Mouse (Mus musculus) right cerebral cortex, postnatal 10 days (tissue): Measurements from ENCODE around the gene Fgfr2.
"Not testable (repeated sequence)": the region's sequence is repeated elsewhere in the genome, so short reads cannot be mapped to it uniquely, and the experiment has no call there.

Source experiments
- DNase-seq, 2 experiments: peaks; one replicate each; pipeline ENCODE4 v3.0.0; 2021; ENCODE audit warnings: low spot score in 2 of 2

The Fgfr2 gene

DNA sequence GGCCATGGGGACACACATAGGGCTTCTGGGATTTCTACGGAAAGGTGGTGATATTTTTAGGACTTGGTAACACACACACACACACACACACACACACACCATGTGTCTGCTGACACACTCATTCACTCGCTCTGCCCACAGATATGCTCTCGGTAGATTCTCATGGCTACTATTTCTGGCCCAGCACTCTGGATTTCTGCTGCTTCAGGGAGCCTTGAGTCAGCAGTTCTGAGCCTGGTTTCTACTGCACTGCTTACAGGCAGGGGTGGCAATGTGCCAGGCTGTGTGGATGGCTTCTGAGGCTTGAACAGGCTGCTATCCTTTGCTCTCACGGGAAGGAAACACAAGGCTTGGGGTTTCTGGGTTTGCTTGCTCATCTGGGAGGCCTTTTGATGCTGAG lies 2441.4 kb downstream of the Fgfr2 start:
- DNase-seq, result peak; percentile 85 to 88

- no peak for DNase-seq
Measured at GRCm38 (mm10) chr7:130678414-130678813, 2444.7 kb downstream of the Fgfr2 start.

- DNase-seq, result no peak
Measured at GRCm38 (mm10) chr7:130677541-130678274, 2445.4 kb downstream of the Fgfr2 start.

DNA sequence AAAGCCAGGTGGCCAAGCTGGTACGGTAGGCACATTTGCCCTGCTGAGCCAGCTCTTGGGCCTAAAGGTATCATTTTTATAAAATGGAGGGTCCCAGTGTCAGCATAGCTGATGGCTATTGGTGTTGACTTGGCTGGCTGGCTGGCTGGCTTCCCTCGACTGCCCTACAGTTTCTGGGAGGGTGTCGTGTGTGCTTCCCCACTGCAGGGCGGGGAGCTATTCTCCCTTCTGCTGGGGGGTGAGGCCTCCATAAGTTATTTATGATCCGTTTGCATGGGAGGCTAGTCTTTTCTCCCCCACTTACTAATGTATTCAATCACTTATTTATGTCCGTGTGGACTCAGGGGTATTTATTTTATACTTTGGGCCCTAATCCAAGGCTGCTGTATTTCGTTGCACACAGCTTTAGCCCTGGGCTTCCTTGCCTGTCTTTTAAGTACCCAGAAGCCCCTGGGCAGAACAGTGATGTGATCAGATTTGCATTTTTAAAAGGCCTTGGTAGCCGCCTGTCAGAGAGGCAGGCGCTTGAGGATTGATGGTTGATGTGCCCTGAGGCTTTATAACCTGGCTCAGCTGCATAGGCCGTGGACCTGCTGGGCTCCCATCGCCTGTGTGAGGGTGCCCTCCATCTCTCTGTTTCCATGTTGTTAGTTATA lies 2446.1 kb downstream of the Fgfr2 start:
- DNase-seq, result no peak

- no peak for DNase-seq
Measured at GRCm38 (mm10) chr7:130674526-130674925, 2448.6 kb downstream of the Fgfr2 start.

DNA sequence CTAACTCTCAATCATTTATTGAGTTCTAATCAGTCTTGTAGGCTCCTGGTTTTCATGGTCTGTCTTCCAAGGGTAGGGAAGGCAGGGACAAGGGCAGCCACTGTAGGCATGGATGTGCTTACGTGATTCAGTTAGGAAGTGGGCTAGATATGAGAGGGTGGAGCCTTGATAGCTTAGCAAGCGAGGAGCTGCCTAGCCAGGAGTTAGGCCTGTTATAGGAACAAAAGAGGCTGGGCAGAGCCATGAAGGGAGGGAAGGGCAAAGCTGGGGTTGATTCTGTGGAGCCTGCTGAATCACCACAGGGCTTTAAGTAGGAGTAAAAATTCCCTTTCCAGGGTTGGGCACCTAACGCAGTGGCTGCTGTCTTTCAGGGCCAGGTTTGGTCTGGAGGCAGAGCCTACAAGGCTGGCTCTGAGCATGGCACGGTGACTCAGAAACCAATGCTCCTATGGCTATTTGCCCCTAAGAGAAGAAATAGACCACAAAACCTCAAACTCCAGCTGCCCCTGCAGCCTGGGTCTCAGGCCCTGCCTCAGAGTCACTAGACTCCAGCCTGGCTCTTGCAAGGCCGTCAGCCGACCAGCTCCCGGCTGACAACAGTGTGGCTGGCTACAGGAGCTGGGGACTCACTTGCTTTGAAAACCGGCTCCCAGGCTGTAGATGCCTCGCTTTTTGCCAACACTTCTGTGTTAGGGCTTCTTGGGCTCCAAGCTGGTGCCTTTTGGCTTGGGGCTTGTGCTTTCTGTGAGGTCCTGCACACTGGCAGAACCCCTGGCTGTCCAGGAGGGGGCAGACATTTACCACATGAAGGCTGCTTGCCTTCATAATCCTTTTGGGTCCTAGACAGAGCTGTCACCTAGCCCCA lies 2449.7 kb downstream of the Fgfr2 start:
- DNase-seq, result peak; percentile 50 to 64

- DNase-seq, result no peak
Measured at GRCm38 (mm10) chr7:130671301-130671700, 2451.8 kb downstream of the Fgfr2 start.

GRCm38 (mm10) chr7:130670358-130670757 lies 2452.8 kb downstream of the Fgfr2 start:
- DNase-seq, result no peak

- peak; percentile 52 to 60 for DNase-seq
Measured at GRCm38 (mm10) chr7:130669370-130669881, 2453.7 kb downstream of the Fgfr2 start.

DNA sequence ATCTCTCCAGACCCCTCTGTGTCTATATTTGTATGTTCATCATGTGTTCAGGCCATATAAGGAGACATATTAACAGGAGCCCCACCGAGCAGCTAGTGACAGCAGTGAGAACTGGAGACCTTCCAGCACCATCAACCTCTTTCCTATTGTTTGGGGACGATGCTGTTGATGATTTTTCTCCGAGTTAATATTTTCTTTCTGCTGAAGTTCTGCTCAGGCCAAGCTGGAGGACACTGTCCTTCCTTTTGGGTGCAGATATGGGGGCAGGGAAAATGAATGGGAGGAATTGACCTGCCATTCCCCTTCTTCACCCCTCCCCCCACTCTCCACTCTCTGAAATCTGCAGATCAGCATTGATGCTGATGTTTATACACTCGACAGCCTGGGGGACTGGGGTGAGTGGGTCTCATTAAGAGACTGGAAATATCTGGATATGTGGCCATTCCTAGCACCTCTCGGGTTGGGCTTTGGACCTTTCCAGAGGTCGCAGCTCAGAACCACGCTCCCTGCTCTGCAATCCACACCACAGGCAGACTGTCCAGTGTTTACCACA lies 2454.3 kb downstream of the Fgfr2 start:
- DNase-seq, result no peak

GRCm38 (mm10) chr7:130668013-130668412 lies 2455.1 kb downstream of the Fgfr2 start:
- not testable (repeated sequence) for DNase-seq

DNA sequence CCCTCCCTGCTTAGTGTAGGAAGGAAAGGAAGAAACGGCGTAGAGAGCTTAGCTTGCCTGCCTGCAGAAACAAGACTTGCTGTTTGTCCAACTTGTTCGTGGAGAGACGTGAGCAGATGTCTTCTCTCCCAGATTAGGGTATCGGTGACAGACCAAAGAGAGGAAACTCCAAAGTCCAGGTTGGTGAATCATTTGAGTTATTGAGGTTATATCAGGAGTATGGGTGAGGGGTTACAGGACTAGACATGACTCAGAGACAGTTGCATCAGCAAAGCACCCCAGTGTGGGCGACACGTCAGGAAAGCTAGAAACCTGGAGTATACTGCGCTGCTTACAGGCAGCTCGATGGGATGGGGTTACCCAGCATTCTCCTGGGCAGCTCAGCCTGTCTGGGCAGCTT lies 2457.8 kb downstream of the Fgfr2 start:
- DNase-seq, result no peak

GRCm38 (mm10) chr7:130664629-130665028 lies 2458.5 kb downstream of the Fgfr2 start:
- DNase-seq, result no peak

- DNase-seq, result no peak
Measured at GRCm38 (mm10) chr7:130664037-130664436, 2459.1 kb downstream of the Fgfr2 start.

GRCm38 (mm10) chr7:130662869-130663268 lies 2460.3 kb downstream of the Fgfr2 start:
- DNase-seq, result no peak

DNA sequence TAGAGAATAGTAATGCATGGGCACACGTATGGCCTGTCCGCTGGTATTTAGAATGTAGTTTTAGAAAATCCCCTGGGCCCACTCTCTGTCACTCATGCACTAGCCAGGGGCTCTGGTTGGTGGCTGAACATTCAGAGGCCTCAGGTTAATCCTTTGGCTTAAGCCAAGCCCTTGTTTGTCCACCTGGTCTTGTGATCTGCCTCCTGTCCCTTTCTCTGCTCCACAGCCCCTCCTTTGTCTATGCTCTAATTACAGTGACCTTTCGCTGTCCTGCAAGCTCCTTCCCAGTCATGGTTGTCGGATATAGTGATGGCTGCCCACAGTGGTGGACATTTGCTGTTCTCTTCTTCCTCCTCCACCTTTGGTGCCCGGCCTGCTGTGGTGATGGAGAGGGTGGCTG lies 2460.9 kb downstream of the Fgfr2 start:
- no peak for DNase-seq

DNA sequence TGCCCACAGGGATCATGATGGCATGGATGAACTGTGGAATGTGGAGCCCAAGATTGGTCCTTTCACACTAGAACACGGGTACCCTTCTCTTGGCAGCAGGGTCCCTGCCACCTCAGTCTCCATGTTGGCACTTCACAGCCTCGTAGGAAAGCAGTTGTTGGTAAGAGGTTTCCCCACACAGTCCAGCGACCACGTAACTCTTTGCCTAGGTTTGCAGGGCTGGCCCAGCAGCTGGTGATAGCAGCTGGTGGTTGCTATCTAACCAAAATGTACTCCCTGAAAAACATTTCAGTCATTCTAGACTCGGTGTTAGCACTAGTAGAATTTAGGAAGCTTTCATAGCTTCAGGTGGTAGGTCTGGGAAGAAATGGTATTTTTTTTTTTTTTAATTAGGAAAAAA lies 2464.0 kb downstream of the Fgfr2 start:
- DNase-seq, result no peak

GRCm38 (mm10) chr7:130657751-130658150 lies 2465.4 kb downstream of the Fgfr2 start:
- peak; percentile 45 to 47 for DNase-seq

DNA sequence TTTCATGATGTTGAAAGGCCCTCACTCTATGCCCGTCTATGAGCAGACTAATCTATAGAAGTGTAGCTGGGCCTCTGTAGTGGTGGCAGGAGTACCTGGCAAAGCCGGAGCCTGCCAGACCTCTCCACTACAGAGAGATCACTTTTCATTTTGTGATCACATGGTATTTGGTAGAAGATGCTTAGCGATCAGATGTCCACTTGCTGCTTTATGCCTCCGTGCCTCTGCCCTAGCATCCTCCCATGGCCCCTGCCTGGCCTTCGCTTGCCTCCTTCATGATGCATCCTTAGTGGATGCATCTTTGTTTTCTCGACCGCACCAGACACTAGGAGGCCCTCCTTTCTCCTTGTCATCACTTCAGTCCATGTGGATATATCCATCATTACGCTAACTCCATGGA lies 2466.2 kb downstream of the Fgfr2 start:
- no peak for DNase-seq

DNA sequence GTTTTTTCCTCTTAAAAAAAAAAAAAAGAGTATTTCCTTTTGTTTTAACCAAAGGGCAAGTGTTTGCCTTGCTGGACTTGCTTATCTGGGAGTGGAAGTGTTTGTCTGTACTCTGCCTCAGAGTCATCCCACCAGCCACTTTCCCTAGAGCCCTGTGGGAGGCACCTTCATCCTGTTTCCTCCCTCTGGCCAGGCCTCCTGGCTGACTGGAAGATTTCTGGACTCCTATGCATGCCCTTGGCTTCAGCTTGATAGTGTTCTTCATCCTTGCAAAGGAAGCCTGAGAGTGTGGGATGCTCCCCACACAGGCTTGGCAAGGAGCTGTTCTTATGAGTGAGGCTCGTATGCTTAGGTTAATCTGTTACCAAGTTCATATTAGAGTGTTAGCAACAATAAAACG lies 2468.6 kb downstream of the Fgfr2 start:
- no peak for DNase-seq

- DNase-seq, result no peak
Measured at GRCm38 (mm10) chr7:130653036-130653555, 2470.1 kb downstream of the Fgfr2 start.

- no peak for DNase-seq
Measured at GRCm38 (mm10) chr7:130650621-130651020, 2472.5 kb downstream of the Fgfr2 start.
